Mouse (Mus musculus) ES-Bruce4 (cell line): ENCODE data around the gene Pi16. TPM values are rescaled to one million over a fixed set of nuclear protein-coding genes. Genes with fewer than 3 reads are reported as not detected.

ENCODE experiments used
- H3K27ac ChIP-seq: 2 replicates; pipeline ENCODE4 v1.5.1; 2012; ENCODE audit warnings: low read length, inconsistent platforms; ENCODE audit not compliant: insufficient read depth
- H3K27me3 ChIP-seq: 2 replicates; pipeline ENCODE4 v1.6.1; 2012; ENCODE audit warnings: mild to moderate bottlenecking, low read length, inconsistent platforms; ENCODE audit not compliant: control insufficient read depth, poor library complexity, insufficient read depth, severe bottlenecking
- H3K36me3 ChIP-seq: 2 replicates; pipeline ENCODE4 v1.6.1; 2012; ENCODE audit warnings: inconsistent platforms, mild to moderate bottlenecking, low read length, moderate library complexity; ENCODE audit not compliant: control insufficient read depth, poor library complexity, insufficient read depth, severe bottlenecking
- H3K4me1 ChIP-seq: one replicate; pipeline ENCODE4 v1.8.1; 2011; ENCODE audit warnings: low read length; ENCODE audit not compliant: control insufficient read depth, insufficient read depth
- H3K4me3 ChIP-seq: 2 replicates; pipeline ENCODE4 v1.5.1; 2011; ENCODE audit warnings: low read depth, mild to moderate bottlenecking, low read length
- H3K9ac ChIP-seq: 2 replicates; pipeline ENCODE4 v1.6.1; 2012; ENCODE audit warnings: low read depth, mild to moderate bottlenecking, inconsistent platforms; ENCODE audit not compliant: poor library complexity, severe bottlenecking
- H3K9me3 ChIP-seq: replicated peaks from 2 replicates; pipeline ENCODE4 v1.6.1; 2012; ENCODE audit warnings: mild to moderate bottlenecking, low read length, inconsistent platforms; ENCODE audit not compliant: control insufficient read depth, poor library complexity, insufficient read depth, severe bottlenecking
- CTCF ChIP-seq: IDR thresholded peaks from one replicate; pipeline ENCODE4 v1.8.1; 2011; ENCODE audit warnings: low read depth, low read length
- EP300 ChIP-seq: IDR thresholded peaks from 2 replicates; pipeline ENCODE4 v1.6.1; 2011; ENCODE audit warnings: low read depth, low read length; ENCODE audit not compliant: insufficient read depth
- POLR2A ChIP-seq: IDR thresholded peaks from one replicate; pipeline ENCODE4 v1.8.1; 2011; ENCODE audit warnings: low read length; ENCODE audit not compliant: insufficient read depth
- polyA plus RNA-seq: library from polyadenylated mRNA; stranded (reverse); fragments of >200 nt; gene quantifications from 2 replicates; pipeline ENCODE4 v1.2.4, GENCODE M21; 2011; ENCODE audit warnings: low read depth; ENCODE audit not compliant: missing spikeins, insufficient read depth, insufficient read length

Gene Pi16
- polyA plus RNA-seq, 1 experiment = 0.39 TPM

DNA sequence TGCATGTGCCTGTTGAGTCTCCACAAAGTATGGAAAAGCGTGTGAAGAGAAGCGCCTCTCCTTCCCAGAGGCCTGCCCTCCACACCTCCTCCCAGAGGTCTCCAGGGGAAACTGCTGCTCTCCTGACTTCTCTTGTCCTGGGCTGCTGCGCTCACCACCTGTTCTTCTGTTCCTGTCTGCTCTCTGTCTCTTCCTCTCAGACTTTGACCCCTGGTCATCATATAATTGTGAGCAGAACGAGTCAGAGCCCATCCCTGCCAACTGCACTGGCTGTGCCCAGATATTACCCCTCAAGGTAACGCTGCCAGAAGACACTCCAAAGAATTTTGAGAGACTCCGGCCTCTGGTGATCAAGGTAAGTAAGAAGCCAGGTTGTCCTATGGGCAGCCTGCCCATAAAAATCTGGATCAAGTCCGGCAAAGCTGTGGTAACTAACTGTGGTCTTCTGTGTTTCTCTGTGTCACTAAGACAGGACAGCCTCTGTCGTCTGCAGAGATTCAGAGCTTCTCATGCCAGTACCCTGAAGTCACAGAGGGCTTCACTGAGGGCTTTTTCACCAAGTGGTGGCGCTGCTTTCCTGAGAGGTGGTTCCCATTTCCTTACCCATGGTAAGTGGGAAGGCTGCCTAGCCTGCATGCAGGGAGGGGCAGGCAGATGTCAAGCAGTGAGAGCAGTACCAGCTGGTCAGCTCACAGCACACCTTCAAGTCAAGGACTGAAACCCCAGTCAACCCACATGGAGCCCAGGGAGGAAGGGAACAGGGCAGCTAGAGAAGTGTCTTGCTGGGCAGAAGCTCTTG is 23.5 kb upstream of the Pi16 start:
- H3K9me3 ChIP-seq = no peaks in the 10 kb centered on the region
- no peak overlapping the region for H3K4me3 ChIP-seq
- no peak overlapping the region for H3K9ac ChIP-seq
- H3K27me3 ChIP-seq = no peaks in the 10 kb centered on the region
- no peaks in the 10 kb centered on the region for H3K36me3 ChIP-seq
- H3K4me1 ChIP-seq = no peaks in the 10 kb centered on the region
- no peak overlapping the region for H3K27ac ChIP-seq
- TF ChIP-seq EP300 (no peak), CTCF (no peak), POLR2A (no peak)

DNA sequence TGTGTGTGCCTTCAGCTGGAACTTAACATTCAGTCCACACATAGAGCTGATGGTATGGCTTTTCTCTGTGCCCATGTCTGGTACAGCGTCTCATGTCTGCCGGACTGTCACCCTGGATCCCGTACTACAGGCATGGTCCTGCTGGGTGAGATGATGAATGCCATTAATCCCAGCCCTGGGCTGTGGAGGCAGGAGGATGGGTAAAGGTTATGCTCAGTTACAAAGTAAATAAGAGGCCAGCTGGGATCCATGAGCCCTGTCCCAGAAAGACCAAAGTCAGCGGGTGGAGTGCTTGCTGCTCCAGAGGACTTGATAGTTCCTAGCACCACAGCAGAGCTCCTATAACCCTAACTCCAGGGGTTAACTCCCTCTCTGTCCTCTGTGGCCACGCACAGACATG is 21.6 kb upstream of the Pi16 start:
- H3K4me1 ChIP-seq = no peaks in the 10 kb centered on the region
- TF ChIP-seq POLR2A (no peak), CTCF (no peak), EP300 (no peak)
- no peak overlapping the region for H3K4me3 ChIP-seq
- H3K9me3 ChIP-seq = no peaks in the 10 kb centered on the region
- H3K27me3 ChIP-seq = no peaks in the 10 kb centered on the region
- H3K27ac ChIP-seq = no peak overlapping the region
- no peaks in the 10 kb centered on the region for H3K36me3 ChIP-seq
- H3K9ac ChIP-seq = no peak overlapping the region

DNA sequence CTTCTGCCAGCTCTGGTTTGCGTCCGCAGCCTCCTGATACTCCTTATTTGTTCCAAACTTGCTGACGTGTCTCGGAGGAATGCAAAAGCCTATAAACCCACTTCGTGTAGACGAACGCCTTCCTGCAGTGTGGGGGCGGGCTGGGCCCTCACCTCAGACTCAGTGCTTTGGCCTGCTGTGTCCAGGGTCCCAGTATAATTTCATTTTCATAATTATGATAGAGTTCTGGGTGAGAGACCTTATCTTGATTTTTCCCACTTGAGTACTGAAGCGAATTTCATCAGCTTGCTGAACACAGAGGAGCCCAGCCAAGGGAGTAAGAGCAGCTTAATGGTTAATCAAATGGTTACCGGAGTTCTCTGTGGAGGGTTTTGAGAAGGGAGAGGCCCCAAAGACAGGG is 20.2 kb upstream of the Pi16 start:
- TF ChIP-seq CTCF (no peak), EP300 (no peak), POLR2A (no peak)
- H3K4me1 ChIP-seq = no peaks in the 10 kb centered on the region
- no peaks in the 10 kb centered on the region for H3K9me3 ChIP-seq
- no peaks in the 10 kb centered on the region for H3K36me3 ChIP-seq
- H3K4me3 ChIP-seq = no peak overlapping the region
- H3K27ac ChIP-seq = no peak overlapping the region
- no peaks in the 10 kb centered on the region for H3K27me3 ChIP-seq
- H3K9ac ChIP-seq = no peak overlapping the region

DNA sequence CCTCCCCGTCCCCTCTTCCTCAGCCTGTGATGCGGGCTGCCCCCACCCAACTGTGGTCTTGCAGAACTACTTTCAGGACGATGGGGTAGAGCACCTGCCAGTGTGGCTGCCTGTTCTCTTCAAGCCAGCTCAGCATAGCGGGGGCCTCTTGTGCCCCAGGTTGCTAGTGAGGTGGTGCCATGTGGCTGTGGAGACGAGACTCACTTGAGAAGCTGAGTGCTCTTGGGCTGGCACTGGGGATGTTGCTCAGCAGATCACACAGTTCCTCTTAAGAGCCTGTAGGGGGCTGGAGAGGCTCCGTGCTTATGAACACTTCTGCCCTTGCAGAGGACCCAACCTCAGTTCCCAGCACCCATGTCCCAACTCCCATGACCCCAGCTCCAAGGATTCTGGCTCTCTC is 19.7 kb upstream of the Pi16 start:
- no peaks in the 10 kb centered on the region for H3K4me1 ChIP-seq
- no peak overlapping the region for H3K9ac ChIP-seq
- H3K36me3 ChIP-seq = no peaks in the 10 kb centered on the region
- no peaks in the 10 kb centered on the region for H3K27me3 ChIP-seq
- no peak for TF ChIP-seq EP300
- no peak for TF ChIP-seq CTCF
- TF ChIP-seq POLR2A = no peak
- H3K4me3 ChIP-seq = no peak overlapping the region
- no peaks in the 10 kb centered on the region for H3K9me3 ChIP-seq
- H3K27ac ChIP-seq = no peak overlapping the region

DNA sequence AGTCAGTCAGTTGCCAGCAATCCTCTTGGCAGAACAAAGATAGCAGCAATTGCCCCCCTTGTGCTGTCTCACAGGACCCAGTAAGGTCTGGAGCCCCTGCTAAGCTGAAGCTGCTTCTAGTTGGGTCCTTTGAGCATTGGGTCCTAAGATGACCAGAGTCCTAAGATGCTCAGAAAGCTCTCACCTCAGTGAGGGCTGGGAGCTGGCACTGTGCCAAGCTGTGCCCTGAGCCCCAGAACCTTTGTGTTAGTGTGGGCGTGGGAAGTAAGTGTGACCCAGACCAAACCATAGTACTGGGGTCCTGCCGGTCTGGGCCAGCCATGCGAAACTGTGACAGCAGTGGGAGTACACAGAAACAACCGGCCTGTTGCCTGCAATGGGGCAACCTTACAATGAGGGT is 18.2 kb upstream of the Pi16 start:
- no peaks in the 10 kb centered on the region for H3K9me3 ChIP-seq
- TF ChIP-seq EP300 = no peak
- TF ChIP-seq POLR2A = no peak
- no peak for TF ChIP-seq CTCF
- H3K9ac ChIP-seq = no peak overlapping the region
- H3K27me3 ChIP-seq = no peaks in the 10 kb centered on the region
- H3K27ac ChIP-seq = no peak overlapping the region
- no peaks in the 10 kb centered on the region for H3K4me1 ChIP-seq
- H3K4me3 ChIP-seq = no peak overlapping the region
- no peaks in the 10 kb centered on the region for H3K36me3 ChIP-seq

GRCm38 (mm10) chr17:29300926-29301325 is 16.6 kb upstream of the Pi16 start:
- H3K4me1 ChIP-seq = no peaks in the 10 kb centered on the region
- no peaks in the 10 kb centered on the region for H3K27me3 ChIP-seq
- H3K4me3 ChIP-seq = no peak overlapping the region
- no peak overlapping the region for H3K27ac ChIP-seq
- TF ChIP-seq CTCF = no peak
- H3K36me3 ChIP-seq = no peaks in the 10 kb centered on the region
- no peak overlapping the region for H3K9ac ChIP-seq
- no peaks in the 10 kb centered on the region for H3K9me3 ChIP-seq
